Mouse (Mus musculus) heart, adult 18-20 months (tissue): ENCODE measurements around the gene Plcb3. TPM values are rescaled to one million over a fixed set of nuclear protein-coding genes. Genes with fewer than 3 reads are reported as not detected.

Source experiments
- DNase-seq, 2 experiments: peaks; one replicate each; pipeline ENCODE4 v3.0.0; 2021 to 2022; ENCODE audit warnings: mixed read lengths in 1 of 2
- total RNA-seq, 2 experiments: library from RNA; stranded (reverse); gene quantifications; 2 replicates each; pipeline ENCODE4 v1.2.3; 2021

The Plcb3 gene
- total RNA-seq, 2 experiments from 2014 or later, result 14.7 TPM

GRCm38 (mm10) chr19:6970460-6971085, 5.7 kb downstream of the Plcb3 start:
- no peak for DNase-seq

GRCm38 (mm10) chr19:6969665-6970381, 6.4 kb downstream of the Plcb3 start:
- peak; percentile 82 for DNase-seq

- no peak for DNase-seq
Observed at GRCm38 (mm10) chr19:6969291-6969664, 7.0 kb downstream of the Plcb3 start.

- peak in 1 of 2 experiments; percentile 44 for DNase-seq
Observed at GRCm38 (mm10) chr19:6968491-6969271, 7.6 kb downstream of the Plcb3 start.

GRCm38 (mm10) chr19:6956461-6956860, 19.8 kb downstream of the Plcb3 start:
- no peak for DNase-seq

GRCm38 (mm10) chr19:6955424-6955823, 20.8 kb downstream of the Plcb3 start:
- DNase-seq, result peak in 1 of 2 experiments; percentile 40

GRCm38 (mm10) chr19:6954046-6954445, 22.2 kb downstream of the Plcb3 start:
- no peak for DNase-seq

- DNase-seq, result peak; percentile 69 to 78
Observed at GRCm38 (mm10) chr19:6952712-6953037, 23.6 kb downstream of the Plcb3 start.

GRCm38 (mm10) chr19:6951994-6952711, 24.1 kb downstream of the Plcb3 start:
- peak; percentile 92 to 93 for DNase-seq

GRCm38 (mm10) chr19:6951381-6951968, 24.8 kb downstream of the Plcb3 start:
- peak; percentile 98 to 99 for DNase-seq

GRCm38 (mm10) chr19:6950613-6951153, 25.6 kb downstream of the Plcb3 start:
- peak; percentile 72 to 78 for DNase-seq

GRCm38 (mm10) chr19:6949951-6950350, 26.3 kb downstream of the Plcb3 start:
- DNase-seq, result no peak

GRCm38 (mm10) chr19:6949532-6949931, 26.7 kb downstream of the Plcb3 start:
- no peak for DNase-seq

- no peak for DNase-seq
Observed at GRCm38 (mm10) chr19:6948186-6948585, 28.1 kb downstream of the Plcb3 start.

GRCm38 (mm10) chr19:6947742-6948141, 28.5 kb downstream of the Plcb3 start:
- DNase-seq, result no peak

GRCm38 (mm10) chr19:6943709-6944108, 32.6 kb downstream of the Plcb3 start:
- DNase-seq, result no peak

GRCm38 (mm10) chr19:6942764-6943163, 33.5 kb downstream of the Plcb3 start:
- no peak for DNase-seq

GRCm38 (mm10) chr19:6942249-6942691, 34.0 kb downstream of the Plcb3 start, which contains the start of gene Gpr137:
Gpr137 (minus strand) TSS chr19:6942480.
- DNase-seq, result peak; percentile 95 to 99

- DNase-seq, result peak; percentile 94 to 98
Observed at GRCm38 (mm10) chr19:6941372-6942248, 34.7 kb downstream of the Plcb3 start, which contains the start of gene Bad. Bad (plus strand) TSS chr19:6941861.
